Mouse (Mus musculus): ENCODE results near the gene Dennd1a. TPM values are rescaled to one million over a fixed set of nuclear protein-coding genes. Genes with fewer than 3 reads are reported as not detected.
A peak's percentile ranks its signal among the peaks of the same experiment; 100 is the strongest.

Gene Dennd1a
- polyA plus RNA-seq, 1 experiment: 36.2 TPM

DNA sequence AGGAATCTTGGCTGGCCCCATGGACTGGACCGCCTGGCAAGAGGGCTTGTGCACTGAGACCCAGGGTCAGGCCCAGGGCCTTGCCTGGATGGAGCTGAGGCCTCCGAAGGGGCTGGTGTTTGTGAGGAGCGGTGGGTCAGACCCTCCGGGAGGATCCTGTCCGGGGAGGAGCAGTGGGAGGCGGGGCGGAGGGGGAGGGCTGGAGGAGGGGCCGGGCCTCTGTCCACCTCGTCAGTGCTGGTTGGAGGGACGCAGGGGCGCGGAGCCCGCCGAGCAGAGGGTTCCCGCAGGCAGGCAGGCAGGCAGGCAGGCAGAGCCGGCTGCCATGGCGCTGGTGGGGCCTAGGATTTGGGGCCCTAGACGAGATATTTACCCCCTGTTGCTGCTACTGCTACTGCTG is 511.2 kb downstream of the Dennd1a start, which contains the start of gene Crb2:
Gene Crb2 (plus strand): TSS at position 234 of the 400 bp plus-strand sequence.
- Histone ChIP-seq H3K4me3 (ENCODE audit: insufficient read depth, low read depth, low read length) (no peak within 1 kb of the TSS), H3K4me1 (ENCODE audit: control insufficient read depth, insufficient read depth, low read length) (peaks cover 2% of the 10 kb centered on the region; the same call in 1 of the 2 replicates), H3K27me3 (replicated peaks; ENCODE audit: control insufficient read depth, insufficient read depth, low read length) (no peaks in the 10 kb centered on the region), H3K36me3 (ENCODE audit: control insufficient read depth, insufficient read depth, low read length) (no peaks in the 10 kb centered on the region), H3K27ac (ENCODE audit: insufficient read depth, low read depth, low read length) (no peak within 1 kb of the TSS)
- DNase-seq: no peak
- WGBS: 44% methylated on average over 17 of the region's 18 CpGs
- TF ChIP-seq POLR2A (IDR thresholded peaks at IDR 0.05; ENCODE audit: low read depth, low read length) (no peak), CTCF (conservative IDR thresholded peaks at IDR 0.05; ENCODE audit: insufficient read depth, insufficient read length, low read depth, low read length) (no peak)

DNA sequence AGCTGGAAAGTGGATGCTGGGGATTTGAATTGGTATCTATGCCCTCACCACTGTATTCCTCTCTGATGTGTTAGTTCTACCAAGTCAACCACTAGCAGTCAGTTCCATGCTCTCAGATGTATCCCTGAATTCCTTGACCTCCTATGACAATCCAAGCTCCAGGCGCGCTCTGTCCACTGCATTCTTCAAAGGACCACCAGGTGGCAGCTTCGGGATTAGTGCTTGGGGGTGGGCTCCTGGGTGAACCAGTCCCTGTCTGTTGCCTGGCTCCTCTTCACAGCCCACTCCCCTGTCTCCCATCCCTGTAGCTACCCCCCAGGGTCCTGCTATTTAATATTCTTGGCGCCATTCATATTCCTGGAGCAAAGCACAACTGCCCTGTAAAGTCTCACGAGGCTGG is 512.6 kb downstream of the Dennd1a start:
- WGBS: 30% methylated on average over 5 of the region's 5 CpGs
- Histone ChIP-seq H3K4me1 (ENCODE audit: control insufficient read depth, insufficient read depth, low read length) (peaks cover 3% of the 10 kb centered on the region; the same call in 1 of the 2 replicates), H3K36me3 (ENCODE audit: control insufficient read depth, insufficient read depth, low read length) (no peaks in the 10 kb centered on the region), H3K27ac (ENCODE audit: insufficient read depth, low read depth, low read length) (no peak overlapping the region), H3K4me3 (ENCODE audit: insufficient read depth, low read depth, low read length) (no peak overlapping the region), H3K27me3 (replicated peaks; ENCODE audit: control insufficient read depth, insufficient read depth, low read length) (no peaks in the 10 kb centered on the region)
- peak; percentile 43 for DNase-seq
- no peak for TF ChIP-seq POLR2A (IDR thresholded peaks at IDR 0.05; ENCODE audit: low read depth, low read length)
- TF ChIP-seq CTCF (conservative IDR thresholded peaks at IDR 0.05; ENCODE audit: insufficient read depth, insufficient read length, low read depth, low read length): peak; percentile 50

GRCm38 (mm10) chr2:37771618-37772285 is 515.4 kb downstream of the Dennd1a start:
- under 1% methylated on average over 18 of the region's 18 CpGs for WGBS
- Histone ChIP-seq H3K27ac (ENCODE audit: insufficient read depth, low read depth, low read length) (no peak overlapping the region), H3K4me3 (ENCODE audit: insufficient read depth, low read depth, low read length) (peak overlapping the region; percentile 31), H3K36me3 (ENCODE audit: control insufficient read depth, insufficient read depth, low read length) (no peaks in the 10 kb centered on the region), H3K27me3 (replicated peaks; ENCODE audit: control insufficient read depth, insufficient read depth, low read length) (no peaks in the 10 kb centered on the region), H3K4me1 (ENCODE audit: control insufficient read depth, insufficient read depth, low read length) (peaks cover 3% of the 10 kb centered on the region; the same call in 1 of the 2 replicates)
- TF ChIP-seq CTCF (conservative IDR thresholded peaks at IDR 0.05; ENCODE audit: insufficient read depth, insufficient read length, low read depth, low read length): peak; percentile 66
- TF ChIP-seq POLR2A (IDR thresholded peaks at IDR 0.05; ENCODE audit: low read depth, low read length): no peak
- DNase-seq: peak; percentile 92

GRCm38 (mm10) chr2:37769793-37770192 is 517.4 kb downstream of the Dennd1a start:
- no peak for DNase-seq
- TF ChIP-seq CTCF (conservative IDR thresholded peaks at IDR 0.05; ENCODE audit: insufficient read depth, insufficient read length, low read depth, low read length) (no peak), POLR2A (IDR thresholded peaks at IDR 0.05; ENCODE audit: low read depth, low read length) (no peak)
- peaks cover 3% of the 10 kb centered on the region; the same call in 1 of the 2 replicates for H3K4me1 ChIP-seq (ENCODE audit: control insufficient read depth, insufficient read depth, low read length)
- WGBS: 92% methylated on average over 8 of the region's 8 CpGs
- no peak overlapping the region for H3K27ac ChIP-seq (ENCODE audit: insufficient read depth, low read depth, low read length)
- H3K4me3 ChIP-seq (ENCODE audit: insufficient read depth, low read depth, low read length): no peak overlapping the region
- no peaks in the 10 kb centered on the region for H3K36me3 ChIP-seq (ENCODE audit: control insufficient read depth, insufficient read depth, low read length)
- no peaks in the 10 kb centered on the region for H3K27me3 ChIP-seq (replicated peaks; ENCODE audit: control insufficient read depth, insufficient read depth, low read length)

GRCm38 (mm10) chr2:37768903-37769302 is 518.3 kb downstream of the Dennd1a start:
- Histone ChIP-seq H3K27me3 (replicated peaks; ENCODE audit: control insufficient read depth, insufficient read depth, low read length) (no peaks in the 10 kb centered on the region), H3K4me1 (ENCODE audit: control insufficient read depth, insufficient read depth, low read length) (peaks cover 3% of the 10 kb centered on the region; the same call in 1 of the 2 replicates), H3K36me3 (ENCODE audit: control insufficient read depth, insufficient read depth, low read length) (no peaks in the 10 kb centered on the region), H3K27ac (ENCODE audit: insufficient read depth, low read depth, low read length) (no peak overlapping the region), H3K4me3 (ENCODE audit: insufficient read depth, low read depth, low read length) (no peak overlapping the region)
- WGBS: 68% methylated on average over 2 of the region's 2 CpGs
- peak; percentile 42 for DNase-seq
- TF ChIP-seq CTCF (conservative IDR thresholded peaks at IDR 0.05; ENCODE audit: insufficient read depth, insufficient read length, low read depth, low read length): no peak

DNA sequence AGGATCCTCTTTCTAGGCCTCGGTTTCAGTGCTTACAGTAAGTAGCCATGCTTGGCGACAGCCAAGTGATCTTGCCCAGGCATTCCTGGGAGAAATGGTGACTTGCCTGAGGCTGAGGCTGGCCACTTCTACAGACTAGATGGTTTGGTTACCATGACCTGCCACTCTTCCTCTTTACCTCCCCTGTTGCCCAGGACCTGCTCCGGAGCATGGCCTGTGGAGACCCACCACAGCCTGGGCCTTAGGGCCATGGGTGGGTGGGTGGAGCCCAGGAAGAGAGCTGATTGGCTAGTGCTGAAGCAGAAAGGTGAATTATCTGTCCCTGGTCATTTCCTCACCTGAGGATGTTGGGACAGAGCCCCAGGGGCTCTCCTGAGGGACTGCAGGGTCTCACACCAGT is 519.5 kb downstream of the Dennd1a start:
- no peaks in the 10 kb centered on the region for H3K27me3 ChIP-seq (replicated peaks; ENCODE audit: control insufficient read depth, insufficient read depth, low read length)
- no peak overlapping the region for H3K4me3 ChIP-seq (ENCODE audit: insufficient read depth, low read depth, low read length)
- H3K4me1 ChIP-seq (ENCODE audit: control insufficient read depth, insufficient read depth, low read length): peaks cover 3% of the 10 kb centered on the region; the same call in 1 of the 2 replicates
- H3K27ac ChIP-seq (ENCODE audit: insufficient read depth, low read depth, low read length): no peak overlapping the region
- no peak for TF ChIP-seq POLR2A (IDR thresholded peaks at IDR 0.05; ENCODE audit: low read depth, low read length)
- no peak for TF ChIP-seq CTCF (conservative IDR thresholded peaks at IDR 0.05; ENCODE audit: insufficient read depth, insufficient read length, low read depth, low read length)
- no peak for DNase-seq
- H3K36me3 ChIP-seq (ENCODE audit: control insufficient read depth, insufficient read depth, low read length): no peaks in the 10 kb centered on the region
- WGBS: 86% methylated on average over 3 of the region's 3 CpGs

GRCm38 (mm10) chr2:37767080-37767547 is 520.1 kb downstream of the Dennd1a start:
- DNase-seq: peak; percentile 44
- WGBS: 18% methylated on average over 9 of the region's 9 CpGs

More at GRCm38 (mm10) chr2:37767080-37767547, 520.1 kb downstream of the Dennd1a start:
- Histone ChIP-seq H3K27ac (ENCODE audit: insufficient read depth, low read depth, low read length) (no peak overlapping the region), H3K27me3 (replicated peaks; ENCODE audit: control insufficient read depth, insufficient read depth, low read length) (no peaks in the 10 kb centered on the region), H3K36me3 (ENCODE audit: control insufficient read depth, insufficient read depth, low read length) (no peaks in the 10 kb centered on the region), H3K4me3 (ENCODE audit: insufficient read depth, low read depth, low read length) (no peak overlapping the region), H3K4me1 (ENCODE audit: control insufficient read depth, insufficient read depth, low read length) (peaks cover 3% of the 10 kb centered on the region; the same call in 1 of the 2 replicates)
- TF ChIP-seq POLR2A (IDR thresholded peaks at IDR 0.05; ENCODE audit: low read depth, low read length) (no peak), CTCF (conservative IDR thresholded peaks at IDR 0.05; ENCODE audit: insufficient read depth, insufficient read length, low read depth, low read length) (no peak)
